Mouse (Mus musculus): ENCODE data around the gene Fyttd1.

The Fyttd1 gene

GRCm38 (mm10) chr16:32942694-32943093 lies 65.4 kb downstream of the Fyttd1 start:
- no peak for DNase-seq (ENCODE audit: low spot score in 2 of 2)

DNA sequence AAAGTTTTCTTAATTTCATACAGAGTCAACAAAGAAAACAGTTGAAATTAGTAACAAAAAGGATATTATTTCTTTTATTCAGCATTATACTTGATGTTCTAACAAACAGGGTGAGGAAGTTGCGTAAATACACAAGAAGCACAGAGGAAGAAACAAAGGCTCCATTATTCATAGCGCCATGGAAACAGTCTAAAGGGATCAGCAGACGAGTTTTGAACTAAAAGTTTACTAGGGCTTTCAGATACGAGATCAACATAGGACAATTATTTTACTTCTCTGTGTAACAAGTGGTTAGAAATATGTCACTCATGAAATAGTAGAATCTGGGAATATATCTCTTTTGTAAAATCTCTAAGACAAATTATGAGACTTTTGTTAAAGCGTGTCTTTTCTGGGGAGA lies 68.1 kb downstream of the Fyttd1 start:
- DNase-seq (ENCODE audit: low spot score in 2 of 2) = no peak

DNA sequence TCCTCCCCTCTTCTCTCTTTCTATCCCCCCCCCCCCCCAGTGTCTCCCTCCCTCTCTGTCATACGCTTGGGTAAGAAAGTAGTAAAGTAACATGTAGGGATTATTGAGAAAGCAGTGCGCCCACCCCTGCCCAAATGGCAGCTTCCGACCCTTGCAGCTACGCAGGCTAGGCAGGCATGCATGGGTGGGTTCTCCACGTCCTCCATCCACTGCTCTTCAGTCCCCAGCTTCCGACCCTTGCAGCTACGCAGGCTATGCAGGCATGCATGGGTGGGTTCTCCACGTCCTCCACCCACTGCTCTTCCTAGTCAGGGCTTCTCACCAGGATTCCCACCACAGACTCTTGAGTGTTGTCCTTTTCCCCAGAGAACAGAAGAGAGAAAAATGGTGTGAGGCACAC lies 70.7 kb downstream of the Fyttd1 start:
- no peak for DNase-seq (ENCODE audit: low spot score in 2 of 2)

DNA sequence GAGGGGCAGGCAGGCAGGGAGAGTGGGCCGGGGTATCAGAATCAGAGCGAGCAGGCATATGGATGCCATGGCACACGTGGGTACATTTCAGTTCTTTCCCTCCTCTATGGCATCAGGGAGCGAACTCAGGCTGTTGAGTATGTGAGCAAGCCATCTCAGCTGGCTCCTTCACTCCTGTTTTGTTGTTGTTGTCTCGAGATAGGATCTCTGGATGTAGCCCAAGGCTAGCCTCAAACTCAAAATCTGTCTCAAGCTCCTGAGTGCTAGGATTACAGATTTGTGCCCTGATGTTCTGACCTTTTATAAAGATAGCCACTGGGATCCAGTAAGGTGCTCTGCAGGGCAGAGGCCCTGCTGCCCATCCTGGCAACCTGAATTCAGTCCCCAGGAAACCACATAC lies 71.4 kb downstream of the Fyttd1 start:
- no peak for DNase-seq (ENCODE audit: low spot score in 2 of 2)

DNA sequence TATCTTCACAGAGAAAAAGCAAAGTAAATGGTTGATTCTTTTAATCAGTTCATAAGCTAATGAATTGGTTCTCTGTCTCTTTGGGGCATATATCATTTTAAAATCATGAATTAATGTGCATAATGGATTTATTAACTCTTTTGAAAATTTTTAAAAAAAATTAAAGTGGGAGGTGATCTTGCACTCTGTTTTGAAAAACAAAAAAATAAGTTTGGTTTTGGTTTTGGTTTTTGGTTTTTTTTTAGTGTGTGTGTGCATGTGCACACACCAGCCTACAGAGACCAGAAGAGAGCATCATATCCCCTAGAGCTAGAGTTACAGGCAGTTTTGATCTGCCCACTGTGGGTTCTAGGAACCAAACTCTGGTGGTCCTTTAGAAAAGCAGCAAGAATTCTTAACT lies 72.0 kb downstream of the Fyttd1 start:
- no peak for DNase-seq (ENCODE audit: low spot score in 2 of 2)

DNA sequence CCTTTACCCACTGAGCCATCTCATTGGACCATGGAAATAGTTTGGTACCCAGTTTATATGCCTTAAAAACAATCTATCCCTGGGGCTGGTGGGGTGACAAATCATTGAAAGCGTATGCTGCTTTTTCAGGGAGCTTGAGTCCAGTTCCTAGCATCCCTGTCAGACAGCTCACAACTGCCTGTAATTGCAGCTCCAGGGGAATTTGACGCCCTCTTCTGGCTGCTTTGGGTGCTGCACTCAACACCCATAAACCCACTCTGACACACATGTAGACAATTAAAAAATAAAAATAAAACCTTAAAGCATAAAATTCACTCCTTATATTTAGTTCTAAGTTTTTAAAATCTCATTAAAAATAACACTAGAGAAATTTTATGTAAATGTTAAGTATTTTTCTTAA lies 73.8 kb downstream of the Fyttd1 start:
- no peak for DNase-seq (ENCODE audit: low spot score in 2 of 2)

GRCm38 (mm10) chr16:32953806-32954205 lies 76.5 kb downstream of the Fyttd1 start:
- DNase-seq (ENCODE audit: low spot score in 2 of 2) = no peak

DNA sequence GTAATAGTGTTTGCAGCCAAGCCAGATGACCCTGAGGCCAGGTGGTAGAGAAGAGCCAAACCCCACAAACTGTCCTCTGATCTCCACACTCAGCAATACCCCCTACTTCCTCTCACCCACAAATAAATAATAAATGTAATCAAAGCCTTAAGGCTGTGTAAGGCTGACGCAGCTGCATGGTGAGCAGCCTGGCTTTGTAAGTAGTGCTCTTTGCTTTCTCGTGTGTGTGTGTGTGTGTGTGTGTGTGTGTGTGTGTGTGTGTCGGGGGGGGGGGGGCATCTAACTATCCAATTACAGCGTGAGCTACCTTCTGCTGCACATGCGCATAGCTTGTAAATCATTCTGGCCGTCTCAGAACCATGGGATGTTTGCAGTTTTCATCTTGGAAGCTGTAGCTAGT lies 77.0 kb downstream of the Fyttd1 start:
- no peak for DNase-seq (ENCODE audit: low spot score in 2 of 2)

GRCm38 (mm10) chr16:32956889-32957288 lies 79.6 kb downstream of the Fyttd1 start:
- no peak for DNase-seq (ENCODE audit: low spot score in 2 of 2)
